Mouse (Mus musculus): ENCODE measurements around the gene Lrig2. TPM values are rescaled to one million over a fixed set of nuclear protein-coding genes. Genes with fewer than 3 reads are reported as not detected.

Gene Lrig2
- total RNA-seq, 2 experiments from 2014 or later = 5.6 to 6.0 TPM

GRCm38 (mm10) chr3:104378228-104378627 is 133.5 kb downstream of the Lrig2 start:
- DNase-seq (ENCODE audit: low spot score) = no peak

GRCm38 (mm10) chr3:104373907-104374306 is 137.8 kb downstream of the Lrig2 start:
- no peak for DNase-seq (ENCODE audit: low spot score)

GRCm38 (mm10) chr3:104372374-104372773 is 139.3 kb downstream of the Lrig2 start:
- no peak for DNase-seq (ENCODE audit: low spot score)

- no peak for DNase-seq (ENCODE audit: low spot score)
Observed at GRCm38 (mm10) chr3:104367912-104368311, 143.8 kb downstream of the Lrig2 start.

GRCm38 (mm10) chr3:104361814-104362213 is 149.9 kb downstream of the Lrig2 start:
- no peak for DNase-seq (ENCODE audit: low spot score)

- DNase-seq (ENCODE audit: low spot score) = no peak
Observed at GRCm38 (mm10) chr3:104360325-104360724, 151.4 kb downstream of the Lrig2 start.

- no peak for DNase-seq (ENCODE audit: low spot score)
Observed at GRCm38 (mm10) chr3:104359225-104360135, 152.2 kb downstream of the Lrig2 start.

- DNase-seq (ENCODE audit: low spot score) = no peak
Observed at GRCm38 (mm10) chr3:104358747-104359146, 153.0 kb downstream of the Lrig2 start.

- DNase-seq (ENCODE audit: low spot score) = no peak
Observed at GRCm38 (mm10) chr3:104356106-104356505, 155.6 kb downstream of the Lrig2 start.

GRCm38 (mm10) chr3:104353884-104354283 is 157.8 kb downstream of the Lrig2 start:
- no peak for DNase-seq (ENCODE audit: low spot score)

GRCm38 (mm10) chr3:104352358-104353060 is 159.2 kb downstream of the Lrig2 start:
- no peak for DNase-seq (ENCODE audit: low spot score)

GRCm38 (mm10) chr3:104350253-104350945 is 161.3 kb downstream of the Lrig2 start:
- DNase-seq (ENCODE audit: low spot score) = no peak

- DNase-seq (ENCODE audit: low spot score) = no peak
Observed at GRCm38 (mm10) chr3:104349847-104350228, 161.9 kb downstream of the Lrig2 start.

- DNase-seq (ENCODE audit: low spot score) = no peak
Observed at GRCm38 (mm10) chr3:104349203-104349846, 162.4 kb downstream of the Lrig2 start.

Other genes with a start within 250 kb of the Lrig2 start
- gene Slc16a1, start 126.8 kb upstream of the Lrig2 start, total RNA-seq (2021) = 10 to 100 TPM; 21.8 to 33.8 TPM